Mouse (Mus musculus): Measurements from ENCODE around the gene Smg7.

GRCm38 (mm10) chr1:152793495-152794130 is 108.8 kb downstream of the Smg7 start:
- TF ChIP-seq CTCF (IDR thresholded peaks at IDR 0.05; ENCODE audit: low read depth) (no peak), EP300 (IDR thresholded peaks at IDR 0.05; ENCODE audit: low read depth) (no peak)
